Mouse (Mus musculus) left cerebral cortex, postnatal 10 days (tissue): ENCODE measurements around the gene Elk3. TPM values are rescaled to one million over a fixed set of nuclear protein-coding genes. Genes with fewer than 3 reads are reported as not detected.
A peak's percentile ranks its signal among the peaks of the same experiment; 100 is the strongest.

Experiments
- DNase-seq, 2 experiments: peaks; one replicate each; pipeline ENCODE4 v3.0.0; 2021 to 2022; ENCODE audit warnings: low spot score in 2 of 2, mixed read lengths in 1 of 2; ENCODE audit errors: extremely low spot score in 1 of 2
- intact Hi-C: fragments of 180-260 bp; cut with DNase I; formaldehyde crosslinking; loops from one replicate; pipeline ENCODE4 v1.15.1; 2025
- total RNA-seq, 2 experiments: library from RNA; stranded (reverse); gene quantifications; 2 replicates each; pipeline ENCODE4 v1.2.3; 2021

Elk3 gene
- total RNA-seq, 2 experiments from 2014 or later = 10.6 to 13.9 TPM

- intact Hi-C loops = no loop called here
- DNase-seq = no peak
These were observed 5.0 kb downstream of the Elk3 start for GRCm38 (mm10) chr10:93305946-93306345.

- intact Hi-C loops = no loop called here
- DNase-seq = no peak
These were observed 7.7 kb downstream of the Elk3 start for GRCm38 (mm10) chr10:93303231-93303630.

DNA sequence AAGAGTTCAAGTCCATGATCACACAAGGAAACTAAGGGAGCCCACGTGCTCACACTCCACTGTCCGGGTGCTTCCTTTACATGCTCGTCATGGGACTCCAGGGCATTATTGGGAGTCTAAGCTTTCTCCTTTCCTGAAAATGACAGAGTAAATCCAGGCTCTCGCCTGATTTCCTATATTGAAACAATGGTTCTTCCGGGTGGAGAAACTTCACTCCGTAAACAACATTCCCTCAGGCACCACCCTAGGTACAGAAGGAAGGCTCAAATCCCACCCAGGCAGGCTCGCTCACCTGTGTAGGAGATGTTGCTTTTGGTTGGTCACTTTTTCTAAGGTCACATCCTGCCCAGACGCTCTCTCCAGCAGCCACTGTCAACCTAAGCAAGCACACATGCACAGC lies 9.1 kb downstream of the Elk3 start:
- no peak for DNase-seq
- intact Hi-C loops = no loop called here

- no peak for DNase-seq
- intact Hi-C loops = no loop called here
These were observed 12.7 kb downstream of the Elk3 start for GRCm38 (mm10) chr10:93298208-93298607.

DNA sequence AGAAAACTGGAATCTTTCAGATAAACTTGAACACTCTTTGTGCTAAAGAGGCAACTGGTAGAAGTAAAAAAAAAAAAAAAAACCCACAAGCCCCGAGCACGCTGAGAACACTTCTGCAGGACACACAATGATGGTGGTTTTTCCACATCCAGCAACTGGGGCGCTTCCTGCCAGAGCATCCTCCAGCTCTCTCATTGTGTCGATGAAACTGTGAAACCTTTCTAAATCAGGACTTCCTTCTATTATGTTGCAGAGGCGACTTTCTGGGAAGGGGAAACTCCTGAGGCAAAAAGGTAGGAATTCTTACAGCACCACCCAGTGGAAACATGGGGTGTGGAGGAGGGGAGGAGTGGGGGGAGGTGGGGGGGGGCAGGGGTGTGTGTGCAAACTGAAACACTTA lies 13.2 kb downstream of the Elk3 start:
- intact Hi-C loops = no loop called here
- peak in 1 of 2 experiments; percentile 48 for DNase-seq

DNA sequence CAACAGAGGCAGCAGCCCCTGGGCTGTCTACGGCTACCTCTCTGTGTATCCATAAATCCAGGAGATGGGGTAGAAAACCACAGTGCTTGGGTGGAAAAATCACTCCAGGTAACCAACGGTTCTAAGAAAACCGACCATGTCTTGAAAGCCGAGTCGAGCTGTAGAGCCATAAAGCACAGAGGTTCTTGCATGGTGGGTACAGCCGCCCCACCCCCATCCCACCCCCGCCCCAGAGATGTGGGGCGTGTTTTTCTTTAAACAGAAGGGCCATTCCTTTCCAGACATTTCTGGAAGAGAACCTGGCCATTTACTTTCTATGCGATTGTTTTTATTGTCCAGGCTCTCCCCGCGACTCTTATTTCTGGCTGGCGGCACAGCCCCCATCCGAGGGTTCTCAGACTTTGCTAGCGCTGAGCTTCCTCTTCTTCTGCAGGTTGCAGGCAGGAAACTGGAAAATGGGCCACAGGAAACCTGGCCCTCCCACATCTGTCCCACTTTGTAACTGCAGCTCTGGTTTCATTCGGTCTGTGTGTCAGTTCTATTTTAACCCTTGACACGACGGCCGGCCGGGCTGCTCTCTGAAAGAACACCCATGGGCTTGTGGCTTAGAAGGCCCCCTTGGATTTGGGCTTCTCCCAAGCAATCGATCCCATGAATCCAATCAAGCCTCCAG lies 16.3 kb downstream of the Elk3 start:
- DNase-seq = no peak
- intact Hi-C loops = loop anchor here (5.0 kb wide), 2 partner anchors 132 to 283 kb away; partner anchors contain the start of gene Cdk17

DNA sequence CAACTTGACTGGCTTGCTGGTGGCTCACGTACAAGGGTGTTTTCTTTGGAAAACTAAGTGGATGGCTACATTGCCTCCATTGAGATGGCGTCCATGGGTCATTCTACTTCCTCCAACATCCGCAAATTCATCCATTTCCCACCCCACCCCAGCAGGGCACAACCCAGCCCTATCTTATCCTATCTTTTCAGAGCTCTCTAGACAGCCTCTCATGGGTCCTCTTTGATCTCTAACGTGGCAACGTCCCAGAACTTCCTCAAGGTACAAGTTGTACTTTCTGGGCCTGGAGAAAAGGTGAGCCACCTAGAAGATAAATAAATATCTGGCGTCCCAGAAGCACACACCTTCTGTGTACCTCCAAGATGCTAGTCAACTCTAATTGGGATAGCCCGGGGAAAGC lies 17.3 kb downstream of the Elk3 start:
- intact Hi-C loops = loop anchor here (2.0 to 5.0 kb wide), 4 partner anchors 127 to 284 kb away; partner anchors contain the start of gene Cdk17
- DNase-seq = no peak

GRCm38 (mm10) chr10:93291843-93292242 lies 19.1 kb downstream of the Elk3 start:
- DNase-seq = peak; percentile 77 to 89
- intact Hi-C loops = loop anchor here (2.0 to 5.0 kb wide), 4 partner anchors 129 to 285 kb away; partner anchors contain the start of gene Cdk17

- peak in 1 of 2 experiments; percentile 70 for DNase-seq
- intact Hi-C loops = loop anchor here (5.0 kb wide), 2 partner anchors 129 to 286 kb away; partner anchors contain the start of gene Cdk17
These were observed 19.6 kb downstream of the Elk3 start for GRCm38 (mm10) chr10:93291352-93291751.

DNA sequence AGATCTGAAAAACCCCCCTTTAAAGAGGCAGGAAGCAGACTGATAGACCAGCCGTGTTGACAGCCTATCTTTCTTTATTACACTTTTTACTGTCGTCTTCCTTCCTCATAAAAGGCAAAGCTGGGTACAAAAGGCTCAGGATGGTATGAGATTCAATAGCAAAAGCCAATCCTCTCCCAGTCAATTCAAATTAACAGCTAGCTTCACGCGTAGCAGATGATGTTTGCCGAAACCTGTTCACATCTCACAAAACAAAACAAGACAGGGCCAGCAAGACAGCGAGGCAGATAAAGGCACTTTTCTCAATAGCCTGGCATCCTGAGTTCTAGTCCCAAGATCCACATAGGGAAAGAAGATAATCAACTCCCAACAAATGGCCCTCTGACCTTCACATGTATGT lies 21.5 kb downstream of the Elk3 start:
- intact Hi-C loops = no loop called here
- DNase-seq = no peak

- intact Hi-C loops = no loop called here
- DNase-seq = peak in 1 of 2 experiments; percentile 67
These were observed 22.6 kb downstream of the Elk3 start for GRCm38 (mm10) chr10:93288336-93288735.

- no peak for DNase-seq
- intact Hi-C loops = no loop called here
These were observed 23.3 kb downstream of the Elk3 start for GRCm38 (mm10) chr10:93287551-93288145.

GRCm38 (mm10) chr10:93285489-93285888 lies 25.4 kb downstream of the Elk3 start:
- intact Hi-C loops = no loop called here
- no peak for DNase-seq

- DNase-seq = no peak
- intact Hi-C loops = no loop called here
These were observed 27.7 kb downstream of the Elk3 start for GRCm38 (mm10) chr10:93283258-93283657.

GRCm38 (mm10) chr10:93282526-93282964 lies 28.4 kb downstream of the Elk3 start:
- intact Hi-C loops = no loop called here
- DNase-seq = peak in 1 of 2 experiments; percentile 78

DNA sequence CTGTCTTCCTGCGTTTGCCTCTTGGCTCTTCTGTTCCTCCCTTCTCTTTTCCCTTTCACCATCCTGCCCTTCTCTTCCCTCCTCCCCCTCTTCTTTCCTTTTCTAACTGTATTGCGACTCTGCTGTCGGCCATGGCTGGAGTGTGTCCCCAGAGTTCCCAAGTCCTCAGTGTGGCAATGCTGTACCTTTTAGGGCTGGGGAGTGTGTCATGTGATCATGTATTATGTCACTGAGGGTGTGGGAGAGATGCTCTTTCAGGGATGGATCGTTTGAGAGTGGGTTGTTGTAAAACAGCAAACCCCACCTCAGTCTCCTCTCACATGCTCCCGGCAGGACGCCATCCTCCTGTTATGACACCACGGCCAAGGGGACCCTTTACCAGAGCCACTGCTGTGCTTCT lies 29.8 kb downstream of the Elk3 start:
- no peak for DNase-seq
- intact Hi-C loops = no loop called here

DNA sequence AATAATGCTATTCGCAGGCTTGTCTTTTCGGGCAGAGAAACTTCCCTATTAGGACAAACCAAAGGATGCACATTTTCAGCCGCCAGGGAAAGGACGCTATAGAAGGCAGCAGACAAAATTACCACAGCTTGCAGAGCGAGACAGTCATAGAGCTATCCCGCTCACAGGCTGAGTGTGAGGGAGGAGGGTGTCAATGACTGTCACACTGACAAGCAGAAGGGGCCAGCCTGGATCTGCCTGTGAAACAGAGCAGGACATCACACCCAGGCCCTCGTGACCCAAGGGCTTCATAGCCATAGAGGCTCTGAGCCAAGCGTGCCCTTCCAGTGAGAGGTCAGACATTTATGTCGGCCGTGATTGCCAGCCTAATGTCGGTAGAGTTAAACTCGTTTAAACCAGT lies 30.3 kb downstream of the Elk3 start:
- intact Hi-C loops = no loop called here
- peak in 1 of 2 experiments; percentile 46 for DNase-seq

DNA sequence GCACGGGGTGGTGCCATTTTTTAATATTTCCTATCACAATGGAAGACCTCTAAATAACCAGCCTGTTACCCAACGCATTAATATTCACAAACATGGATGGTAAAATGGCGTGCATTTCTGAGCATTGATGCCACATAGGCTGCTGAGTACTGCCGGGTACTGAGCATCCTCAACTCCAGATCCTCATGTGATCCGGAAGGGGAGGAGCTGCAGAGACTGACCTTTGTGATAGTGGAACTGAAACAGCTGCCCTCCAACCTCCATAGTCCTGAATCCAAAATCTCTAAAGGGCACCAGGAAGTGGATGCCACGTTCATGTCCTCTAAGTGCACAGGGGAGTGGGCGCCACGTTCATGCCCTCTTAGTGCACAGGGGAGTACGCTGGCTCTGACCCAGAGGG lies 31.9 kb downstream of the Elk3 start:
- intact Hi-C loops = loop anchor here (10.0 kb wide), 1 partner anchor 204 kb away; no protein-coding TSS in a partner anchor
- DNase-seq = no peak

DNA sequence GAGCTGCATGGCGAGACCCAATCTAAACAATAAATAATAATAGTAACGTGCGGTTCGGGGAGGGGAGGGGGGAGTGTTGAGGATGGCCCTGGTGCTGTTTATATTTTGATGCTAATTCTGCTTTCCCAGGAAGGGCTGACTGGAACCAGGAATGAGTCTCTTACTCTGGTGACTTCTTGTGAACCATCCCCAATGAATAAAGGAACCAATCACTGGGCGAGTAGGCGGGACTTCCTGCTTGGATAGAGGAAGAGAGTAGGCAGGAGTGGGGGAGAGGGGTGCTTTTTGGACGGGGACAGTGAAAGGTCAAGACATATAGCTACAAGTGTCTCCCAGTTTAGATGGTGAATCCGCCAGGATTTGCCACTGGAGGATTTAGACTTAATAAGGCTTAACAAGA lies 32.6 kb downstream of the Elk3 start:
- intact Hi-C loops = loop anchor here (10.0 kb wide), 1 partner anchor 204 kb away; no protein-coding TSS in a partner anchor
- DNase-seq = no peak

DNA sequence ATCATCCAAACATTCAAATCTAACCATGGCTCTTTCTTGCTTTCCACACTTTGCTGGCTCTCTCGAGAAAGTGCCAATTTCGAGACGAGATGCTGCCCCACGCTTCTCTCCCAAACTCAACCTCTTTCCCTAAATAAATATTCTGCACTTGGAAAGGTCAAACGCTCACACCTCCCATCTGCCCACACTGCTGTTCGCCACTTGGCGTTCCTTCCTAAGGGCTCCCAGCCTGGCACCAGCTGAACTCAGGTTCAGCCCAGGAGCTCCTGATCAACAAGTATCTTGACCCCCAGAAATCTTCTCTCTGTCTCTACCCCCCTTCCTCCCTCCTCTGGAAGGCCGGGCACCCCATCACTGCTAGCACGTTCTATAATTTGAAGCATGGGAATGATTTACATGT lies 34.1 kb downstream of the Elk3 start:
- no peak for DNase-seq

More for the DNA sequence above, 34.1 kb downstream of the Elk3 start:
- intact Hi-C loops = loop anchor here (10.0 kb wide), 1 partner anchor 202 kb away; no protein-coding TSS in a partner anchor
